ENCODE assay signal across 8 mouse cellular contexts in genomic region chrX:104670757-104671549, GRCm38 (mm10). TPM values are rescaled to one million over a fixed set of nuclear protein-coding genes. Genes with fewer than 3 reads are reported as not detected.
DNase-seq lines count a peak whose midpoint lies in the region; ATAC-seq and TF ChIP-seq lines count a peak whose summit lies in the region.

Gene Zdhhc15, minus strand, starts transcription at chrX:104671064.

- no peaks in the 10 kb centered on the region for H3K4me1 ChIP-seq in ES-E14 (ENCODE audit: control insufficient read depth in 2 of 2, insufficient read depth in 2 of 2, low read length in 2 of 2, poor library complexity in 1 of 2)
- no peaks in the 10 kb centered on the region for H3K4me1 ChIP-seq in hindbrain, embryonic 12.5 days
- no peaks in the 10 kb centered on the region for H3K4me1 ChIP-seq in lung, embryonic 16.5 days (replicated peaks; ENCODE audit: control insufficient read depth, insufficient read depth, low read length)

- 18% methylated on average over 24 of the region's 31 CpGs for WGBS in hindbrain, embryonic 12.5 days
- WGBS in lung, embryonic 16.5 days, result 20% methylated on average over 28 of the region's 31 CpGs

- H3K4me2 ChIP-seq in hindbrain, embryonic 12.5 days (replicated peaks), result peak within 1 kb of the TSS; percentile 56
- peak within 1 kb of the TSS; percentile 62 for H3K4me2 ChIP-seq in lung, embryonic 16.5 days (ENCODE audit: low read depth, low read length)

- ATAC-seq in hindbrain, embryonic 12.5 days (ENCODE audit: low FRiP score), result peak; percentile 95
- peak; percentile 96 for ATAC-seq in lung, embryonic 16.5 days (ENCODE audit: low read depth)

- no peaks in the 10 kb centered on the region for H3K36me3 ChIP-seq in ES-E14 (ENCODE audit: control insufficient read depth, insufficient read depth, low read length, poor library complexity, severe bottlenecking)
- H3K36me3 ChIP-seq in hindbrain, embryonic 12.5 days, result no peaks in the 10 kb centered on the region
- no peaks in the 10 kb centered on the region for H3K36me3 ChIP-seq in lung, embryonic 16.5 days (ENCODE audit: control insufficient read depth, insufficient read depth, low read length)

- H3K4me3 ChIP-seq in ES-E14 (ENCODE audit: insufficient read depth in 1 of 2, low read depth in 1 of 2, low read length in 2 of 2, poor library complexity in 1 of 2, severe bottlenecking in 1 of 2), result peak within 1 kb of the TSS; percentile 76 to 86
- H3K4me3 ChIP-seq in hindbrain, embryonic 12.5 days, result peak within 1 kb of the TSS; percentile 48
- H3K4me3 ChIP-seq in lung, embryonic 16.5 days (ENCODE audit: low read length), result peak within 1 kb of the TSS; percentile 50

- H3K9ac ChIP-seq in ES-E14 (ENCODE audit: insufficient read depth, low read depth, low read length, poor library complexity, severe bottlenecking), result peak within 1 kb of the TSS; percentile 78
- H3K9ac ChIP-seq in hindbrain, embryonic 12.5 days, result peak within 1 kb of the TSS; percentile 64
- H3K9ac ChIP-seq in lung, embryonic 16.5 days (ENCODE audit: low read length), result peak within 1 kb of the TSS; percentile 63

- no peaks in the 10 kb centered on the region for H3K9me3 ChIP-seq in ES-E14 (ENCODE audit: control insufficient read depth, insufficient read depth, low read depth, low read length)
- no peaks in the 10 kb centered on the region for H3K9me3 ChIP-seq in hindbrain, embryonic 12.5 days (replicated peaks)
- H3K9me3 ChIP-seq in lung, embryonic 16.5 days (ENCODE audit: control insufficient read depth, low read length), result no peaks in the 10 kb centered on the region

- in situ Hi-C loops in ES-E14 (cut with MboI; ENCODE audit: low sequenced_read_pairs in 2 of 2, unreplicated experiment in 2 of 2), result no loop called here

- DNase-seq in ES-E14 (ENCODE audit: low read depth, low spot score), result no peak
- DNase-seq in cerebellum, postnatal 25 days, result peak; percentile 48 to 62
- DNase-seq in frontal cortex, postnatal 14 days (ENCODE audit: low spot score in 2 of 2), result peak; percentile 9 to 48
- peak; percentile 44 to 65 for DNase-seq in layer of hippocampus, postnatal 10 days (ENCODE audit: low spot score in 2 of 2)
- peak; percentile 38 for DNase-seq in ovary, postnatal 14 days (ENCODE audit: low spot score)
- DNase-seq in thymus, postnatal 0 days (ENCODE audit: low spot score), result peak; percentile 54

- peaks cover 26% of the 10 kb centered on the region for H3K27me3 ChIP-seq in hindbrain, embryonic 12.5 days
- H3K27me3 ChIP-seq in lung, embryonic 16.5 days (ENCODE audit: control insufficient read depth, insufficient read depth, low read depth, low read length), result no peaks in the 10 kb centered on the region

- H3K27ac ChIP-seq in ES-E14 (ENCODE audit: insufficient read depth, low read depth, low read length, poor library complexity, severe bottlenecking), result peak within 1 kb of the TSS; percentile 19; the same call in 1 of the 2 replicates
- H3K27ac ChIP-seq in hindbrain, embryonic 12.5 days, result 0 out of 2 replicates have a peak within 1 kb of the TSS, but pooled peaks have one; percentile 44
- H3K27ac ChIP-seq in lung, embryonic 16.5 days (ENCODE audit: low read length), result peak within 1 kb of the TSS; percentile 29

TF ChIP-seq in ES-E14, 5 proteins besides CTCF, POLR2A, EP300 and RAD21:
- TF ChIP-seq CHD2 (IDR thresholded peaks at IDR 0.05; ENCODE audit: low read depth, low read length), result no peak
- no peak for TF ChIP-seq HCFC1 (IDR thresholded peaks at IDR 0.05; ENCODE audit: borderline replicate concordance, insufficient read depth, low read length)
- TF ChIP-seq MAFK (IDR thresholded peaks at IDR 0.05; ENCODE audit: insufficient read depth, low read depth, low read length), result no peak
- TF ChIP-seq ZC3H11A (IDR thresholded peaks at IDR 0.05; ENCODE audit: borderline replicate concordance, low read depth, low read length), result no peak
- TF ChIP-seq ZNF384 (IDR thresholded peaks at IDR 0.05; ENCODE audit: low read depth, low read length), result no peak

RNA-seq across cellular contexts. Expression of gene Zdhhc15, which starts in this region (rescaled TPM):
- 10.8 and 11.8 TPM in 2 replicates for total RNA-seq in ES-E14 (2012; rRNA removed)
- 10.4 and 12.2 TPM in 2 replicates for polyA plus RNA-seq in hindbrain, embryonic 12.5 days (2016; fragmentation: Nextera tagmentation; extraction: Ambion mirVana)
- total RNA-seq in layer of hippocampus, postnatal 10 days (2021), result 1 to 10 TPM; 6.1 to 6.3 TPM
- 8.4 and 10.1 TPM in 2 replicates for polyA plus RNA-seq in lung, embryonic 16.5 days (2015; fragmentation: Nextera tagmentation; extraction: Ambion mirVana)
- 4.4 and 4.5 TPM in 2 replicates for polyA plus RNA-seq in thymus, postnatal 0 days (2015; fragmentation: Nextera tagmentation; extraction: Ambion mirVana)
